Mouse (Mus musculus) CH12.LX (cell line): Measurements from ENCODE around the gene Fam114a2. TPM values are rescaled to one million over a fixed set of nuclear protein-coding genes. Genes with fewer than 3 reads are reported as not detected.

Source experiments
- DNase-seq: peaks from one replicate; pipeline ENCODE4 v3.0.0-alpha.2; 2013; ENCODE audit errors: extremely low read depth
- H3K27ac ChIP-seq: 2 replicates; pipeline ENCODE4 v1.5.1; 2012; ENCODE audit warnings: low read depth, mild to moderate bottlenecking, control low read depth, moderate library complexity; ENCODE audit not compliant: insufficient read depth
- H3K27me3 ChIP-seq: replicated peaks from 2 replicates; pipeline ENCODE3; 2012; ENCODE audit warnings: inconsistent platforms
- H3K36me3 ChIP-seq, 2 experiments: replicated peaks in 1 of 2; 2 replicates each; pipeline versions ENCODE3 to v1.6.1; 2012; ENCODE audit warnings: inconsistent platforms in 1 of 2, low read length in 1 of 2, mild to moderate bottlenecking in 1 of 2, mixed read lengths in 1 of 2, moderate library complexity in 1 of 2; ENCODE audit not compliant: control insufficient read depth in 1 of 2, insufficient read depth in 1 of 2
- H3K4me1 ChIP-seq, 2 experiments: 2 replicates each; pipeline ENCODE4 v1.6.1; 2012; ENCODE audit warnings: inconsistent platforms in 1 of 2, moderate library complexity in 1 of 2; ENCODE audit not compliant: insufficient read depth in 2 of 2, control insufficient read depth in 1 of 2
- H3K4me2 ChIP-seq: 2 replicates; pipeline ENCODE4 v1.6.1; 2012; ENCODE audit warnings: low read depth, mild to moderate bottlenecking, control low read depth; ENCODE audit not compliant: poor library complexity, insufficient read depth, severe bottlenecking
- H3K4me3 ChIP-seq, 3 experiments: fragments of 150-350 bp in 1 of 3; sonication (generic) in 1 of 3; replicated peaks in 1 of 3; 2 replicates each; pipeline versions ENCODE3 to v1.5.1; 2011 to 2012; ENCODE audit warnings: low read depth in 2 of 3, low read length in 2 of 3, mild to moderate bottlenecking in 2 of 3, moderate library complexity in 2 of 3, control low read depth in 1 of 3, improper control_type of control experiment in 1 of 3, inconsistent platforms in 1 of 3, mixed read lengths in 1 of 3; ENCODE audit not compliant: poor library complexity in 1 of 3
- H3K79me2 ChIP-seq: replicated peaks from 2 replicates; pipeline ENCODE4 v1.6.1; 2012; ENCODE audit warnings: mild to moderate bottlenecking, moderate library complexity; ENCODE audit not compliant: control insufficient read depth, poor library complexity, insufficient read depth, severe bottlenecking; ENCODE audit errors: extremely low read depth
- H3K9ac ChIP-seq: 2 replicates; pipeline ENCODE4 v1.6.1; 2012; ENCODE audit warnings: low read depth, mild to moderate bottlenecking, control low read depth, moderate library complexity; ENCODE audit not compliant: insufficient read depth
- H3K9me3 ChIP-seq: replicated peaks from 2 replicates; pipeline ENCODE3; 2012; ENCODE audit warnings: low read length, inconsistent platforms, mixed read lengths
- CHD2 ChIP-seq: IDR thresholded peaks from 2 replicates; pipeline ENCODE4 v1.6.1; 2011; ENCODE audit warnings: low read length, improper control_type of control experiment
- CTCF ChIP-seq, 2 experiments: IDR thresholded peaks in 1 of 2; conservative IDR thresholded peaks in 1 of 2; 2 replicates each; pipeline ENCODE4 v1.5.1; 2011 to 2012; ENCODE audit warnings: low read depth in 2 of 2, low read length in 2 of 2, improper control_type of control experiment in 1 of 2, inconsistent platforms in 1 of 2, mild to moderate bottlenecking in 1 of 2, moderate library complexity in 1 of 2
- ELF1 ChIP-seq: IDR thresholded peaks from 2 replicates; pipeline ENCODE4 v1.6.1; 2014; ENCODE audit warnings: low read depth, mild to moderate bottlenecking, inconsistent platforms, low read length, improper control_type of control experiment
- ETS1 ChIP-seq: conservative IDR thresholded peaks from 2 replicates; pipeline ENCODE4 v1.6.1; 2012; ENCODE audit warnings: low read depth, mild to moderate bottlenecking, inconsistent platforms, low read length, improper control_type of control experiment, moderate library complexity
- GABPA ChIP-seq: IDR thresholded peaks from 2 replicates; pipeline ENCODE4 v1.6.1; 2012; ENCODE audit warnings: low read depth, low read length, improper control_type of control experiment, inconsistent platforms; ENCODE audit not compliant: insufficient replicate concordance
- JUND ChIP-seq: conservative IDR thresholded peaks from 2 replicates; pipeline ENCODE4 v1.6.1; 2011; ENCODE audit warnings: low read depth, low read length, improper control_type of control experiment
- MAX ChIP-seq: IDR thresholded peaks from 2 replicates; pipeline ENCODE4 v1.6.1; 2011; ENCODE audit warnings: low read length, improper control_type of control experiment
- MEF2A ChIP-seq: IDR thresholded peaks from 2 replicates; pipeline ENCODE4 v1.6.1; 2014; ENCODE audit warnings: low read depth, mild to moderate bottlenecking, inconsistent platforms, low read length, improper control_type of control experiment, borderline replicate concordance
- NELFE ChIP-seq: IDR thresholded peaks from 2 replicates; pipeline ENCODE4 v1.6.1; 2011; ENCODE audit warnings: low read depth, low read length, improper control_type of control experiment
- SIN3A ChIP-seq: IDR thresholded peaks from 2 replicates; pipeline ENCODE4 v1.6.1; 2012; ENCODE audit warnings: low read length, improper control_type of control experiment, inconsistent platforms
- USF2 ChIP-seq: conservative IDR thresholded peaks from 2 replicates; pipeline ENCODE4 v1.6.1; 2011; ENCODE audit warnings: low read depth, low read length, improper control_type of control experiment
- ZMIZ1 ChIP-seq: IDR thresholded peaks from 2 replicates; pipeline ENCODE4 v1.6.1; 2012; ENCODE audit warnings: low read depth, mild to moderate bottlenecking, inconsistent platforms, low read length, improper control_type of control experiment
- dilution Hi-C: fragments of 300-500 bp; cut with MboI; formaldehyde crosslinking; loops from 2 replicates; pipeline ENCODE4 v1.14.3; 2020; ENCODE audit warnings: low sequenced_read_pairs; ENCODE audit not compliant: extremely low pct_unique_long_range_greater_than_20kb, extremely low pct_ligation_motif_present
- in situ Hi-C: fragments of 300-500 bp; cut with MboI; formaldehyde crosslinking; loops from 3 replicates; pipeline ENCODE4 v1.14.3; 2019; ENCODE audit warnings: low sequenced_read_pairs, low pct_ligation_motif_present, low pct_unique_long_range_greater_than_20kb, mixed read lengths
- polyA plus RNA-seq: library from polyadenylated mRNA; unstranded; fragments of >175 nt; gene quantifications from 2 replicates; pipeline ENCODE4 v1.2.1, GENCODE M21; 2012; ENCODE audit warnings: low read depth; ENCODE audit not compliant: insufficient read length
- total RNA-seq, 2 experiments: library from RNA; depleted of rRNA; stranded (reverse); fragments of 300-350 nt in 1 of 2; fragments of >200 nt in 1 of 2; gene quantifications; 2 replicates each; pipeline ENCODE4 v1.2.3; 2012 to 2014

Fam114a2 gene
- total and polyA plus RNA-seq, 3 experiments: 49.8 to 66.4 (median 54.3) TPM

DNA sequence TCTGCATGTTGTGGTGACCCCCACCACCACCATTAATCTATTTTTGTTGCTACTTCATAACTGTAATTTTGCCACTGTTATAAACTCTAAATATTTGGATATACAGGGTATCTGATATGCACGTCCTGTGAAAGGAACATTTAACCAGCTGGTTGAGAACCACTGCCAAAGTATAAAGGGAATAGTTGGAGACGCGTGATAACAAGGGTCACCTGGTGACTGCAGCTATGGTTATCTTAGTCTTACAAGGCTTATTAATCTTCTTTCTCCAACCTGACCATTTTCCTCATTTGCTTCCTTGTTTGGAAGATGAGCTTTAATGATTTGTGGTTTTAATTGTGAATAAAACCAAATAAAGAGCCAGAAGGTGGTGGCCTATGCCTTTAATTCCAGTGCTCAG lies 5.0 kb upstream of the Fam114a2 start:
- no peaks in the 10 kb centered on the region for H3K9me3 ChIP-seq
- in situ Hi-C loops (loop anchor here (25.0 kb wide), 1 partner anchor 814 kb away; the partner anchor contains the start of genes Sh3bp5l and Zfp672), dilution Hi-C loops (no loop called here)
- H3K4me3 ChIP-seq: no peak overlapping the region
- TF ChIP-seq ETS1: no peak
- TF ChIP-seq ZMIZ1: no peak
- TF ChIP-seq SIN3A: no peak
- H3K36me3 ChIP-seq: peaks cover 25 to 72% of the 10 kb centered on the region in 2 experiments
- H3K27me3 ChIP-seq: no peaks in the 10 kb centered on the region
- H3K79me2 ChIP-seq: peaks cover 65% of the 10 kb centered on the region
- no peak overlapping the region for H3K27ac ChIP-seq
- H3K9ac ChIP-seq: no peak overlapping the region
- no peak for DNase-seq
- no peak overlapping the region for H3K4me2 ChIP-seq
- peaks cover 5 to 54% of the 10 kb centered on the region in 2 experiments; a peak in 2 of 4 replicates for H3K4me1 ChIP-seq

DNA sequence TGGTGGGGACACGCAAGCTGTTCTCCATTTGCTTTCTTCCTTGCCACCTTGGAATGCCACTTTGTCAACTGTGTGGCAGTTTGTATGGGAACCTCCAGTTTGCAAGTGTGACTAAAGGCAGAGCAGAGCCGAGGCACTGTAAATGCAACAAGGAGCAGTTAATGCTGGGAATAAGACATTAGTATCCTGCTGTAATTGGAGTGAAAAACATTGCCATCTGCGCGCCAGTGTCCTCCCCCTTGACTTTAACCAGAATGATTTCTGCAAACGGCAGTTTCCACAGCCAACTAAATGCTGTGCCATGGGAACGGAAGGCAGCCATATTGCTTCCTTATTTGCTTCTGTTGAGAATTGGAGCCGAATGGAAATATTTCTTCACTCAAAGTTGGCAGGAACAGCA lies 3.6 kb upstream of the Fam114a2 start:
- Histone ChIP-seq H3K27me3 (no peaks in the 10 kb centered on the region), H3K79me2 (peaks cover 63% of the 10 kb centered on the region), H3K27ac (no peak overlapping the region), H3K36me3 (peaks cover 16 to 59% of the 10 kb centered on the region in 2 experiments), H3K9me3 (no peaks in the 10 kb centered on the region), H3K4me1 (peaks cover 7 to 60% of the 10 kb centered on the region in 2 experiments; a peak in 3 of 4 replicates), H3K4me3 (no peak overlapping the region), H3K9ac (no peak overlapping the region), H3K4me2 (no peak overlapping the region)
- dilution Hi-C loops (no loop called here), in situ Hi-C loops (loop anchor here (25.0 kb wide), 1 partner anchor 815 kb away; the partner anchor contains the start of genes Sh3bp5l and Zfp672)
- no peak for DNase-seq
- TF ChIP-seq GABPA (no peak), NELFE (no peak), MAX (no peak), MEF2A (no peak), CHD2 (no peak)

DNA sequence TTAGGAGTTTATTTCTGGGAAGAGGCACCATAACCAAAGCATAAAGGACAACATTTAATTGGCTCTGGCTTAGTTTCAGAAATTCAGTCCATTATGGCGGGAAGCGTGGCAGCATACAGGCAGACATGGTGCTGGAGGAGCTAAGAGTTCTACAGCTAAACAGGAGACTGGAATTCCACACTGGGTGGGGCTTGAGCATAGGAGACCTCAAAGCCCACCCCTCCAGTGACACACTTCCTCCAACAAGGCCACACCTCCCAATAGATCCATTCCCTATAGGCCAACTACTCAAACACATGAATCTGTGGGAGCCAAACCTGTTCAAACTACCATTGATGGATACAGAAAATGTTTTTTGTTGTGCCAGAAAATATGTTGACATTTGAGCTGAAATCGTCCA lies 2.8 kb upstream of the Fam114a2 start:
- Histone ChIP-seq H3K4me1 (peaks cover 11 to 69% of the 10 kb centered on the region in 2 experiments; a peak in 3 of 4 replicates), H3K36me3 (peaks cover 16 to 58% of the 10 kb centered on the region in 2 experiments), H3K4me3 (no peak overlapping the region), H3K4me2 (no peak overlapping the region), H3K9ac (no peak overlapping the region), H3K9me3 (no peaks in the 10 kb centered on the region), H3K79me2 (peaks cover 64% of the 10 kb centered on the region), H3K27me3 (no peaks in the 10 kb centered on the region), H3K27ac (no peak overlapping the region)
- DNase-seq: no peak
- dilution Hi-C loops: no loop called here
- in situ Hi-C loops: loop anchor here (25.0 kb wide), 1 partner anchor 816 kb away; the partner anchor contains the start of genes Sh3bp5l and Zfp672
- TF ChIP-seq SIN3A (no peak), JUND (no peak), CTCF (conservative IDR thresholded peaks at IDR 0.05 in 1 of 2, IDR thresholded peaks at IDR 0.05 in 1 of 2; ENCODE audit: low read depth in 2 of 2, low read length in 2 of 2) (no peak), GABPA (no peak), ELF1 (no peak), USF2 (no peak)
